Mouse (Mus musculus): ENCODE results near the gene Ciao1.

DNA sequence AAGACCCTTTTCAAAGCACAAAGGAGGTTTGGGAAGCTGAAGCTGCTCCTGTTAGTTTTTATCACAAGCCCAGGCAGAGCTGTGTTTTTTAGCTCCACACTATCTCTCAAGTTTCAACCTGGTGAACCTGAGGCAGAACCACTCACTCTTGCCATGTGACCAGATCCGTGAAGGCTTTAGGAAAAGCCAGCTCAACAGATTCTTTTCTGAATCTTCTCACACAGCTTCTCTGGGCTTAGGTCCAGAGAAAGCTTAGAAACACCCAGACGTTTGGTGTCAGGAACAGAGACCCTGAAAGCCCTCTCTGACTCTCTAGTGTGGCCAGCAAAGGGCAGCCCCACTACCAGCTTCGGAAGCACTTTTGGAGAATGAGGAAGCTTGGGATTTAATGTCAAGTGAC lies 3.8 kb upstream of the Ciao1 start:
- TF ChIP-seq CTCF (IDR thresholded peaks at IDR 0.05; ENCODE audit: insufficient read depth, low read depth, low read length) (no peak), POLR2A (IDR thresholded peaks at IDR 0.05; ENCODE audit: insufficient read depth, low read depth, low read length) (no peak)
